Mouse (Mus musculus) cerebellum, postnatal 36 days (tissue): ENCODE results near the gene Idh2.
A peak's percentile ranks its signal among the peaks of the same experiment; 100 is the strongest.
"Not testable (repeated sequence)": the region's sequence is repeated elsewhere in the genome, so short reads cannot be mapped to it uniquely, and the experiment has no call there.

Source experiments
- DNase-seq, 2 experiments: peaks; one replicate each; pipeline ENCODE4 v3.0.0; 2021 to 2022; ENCODE audit warnings: mixed read lengths in 2 of 2

Gene Idh2

GRCm38 (mm10) chr7:80058405-80059063 is 56.7 kb downstream of the Idh2 start:
- no peak for DNase-seq

GRCm38 (mm10) chr7:80057781-80058180 is 57.4 kb downstream of the Idh2 start:
- peak in 1 of 2 experiments; percentile 40 for DNase-seq

- DNase-seq = no peak
Measured at GRCm38 (mm10) chr7:80057002-80057691, 58.0 kb downstream of the Idh2 start.

- no peak for DNase-seq
Measured at GRCm38 (mm10) chr7:80055781-80056180, 59.4 kb downstream of the Idh2 start.

GRCm38 (mm10) chr7:80053147-80053546 is 62.0 kb downstream of the Idh2 start:
- no peak for DNase-seq

- DNase-seq = no peak
Measured at GRCm38 (mm10) chr7:80052261-80052660, 62.9 kb downstream of the Idh2 start.

GRCm38 (mm10) chr7:80051835-80052234 is 63.4 kb downstream of the Idh2 start:
- no peak for DNase-seq

- DNase-seq = not testable (repeated sequence)
Measured at GRCm38 (mm10) chr7:80050382-80050781, 64.8 kb downstream of the Idh2 start.

GRCm38 (mm10) chr7:80049746-80050145 is 65.4 kb downstream of the Idh2 start:
- DNase-seq = no peak

- DNase-seq = no peak
Measured at GRCm38 (mm10) chr7:80047041-80047440, 68.2 kb downstream of the Idh2 start.
